Mouse (Mus musculus): ENCODE data around the gene Foxo4.

The Foxo4 gene

DNA sequence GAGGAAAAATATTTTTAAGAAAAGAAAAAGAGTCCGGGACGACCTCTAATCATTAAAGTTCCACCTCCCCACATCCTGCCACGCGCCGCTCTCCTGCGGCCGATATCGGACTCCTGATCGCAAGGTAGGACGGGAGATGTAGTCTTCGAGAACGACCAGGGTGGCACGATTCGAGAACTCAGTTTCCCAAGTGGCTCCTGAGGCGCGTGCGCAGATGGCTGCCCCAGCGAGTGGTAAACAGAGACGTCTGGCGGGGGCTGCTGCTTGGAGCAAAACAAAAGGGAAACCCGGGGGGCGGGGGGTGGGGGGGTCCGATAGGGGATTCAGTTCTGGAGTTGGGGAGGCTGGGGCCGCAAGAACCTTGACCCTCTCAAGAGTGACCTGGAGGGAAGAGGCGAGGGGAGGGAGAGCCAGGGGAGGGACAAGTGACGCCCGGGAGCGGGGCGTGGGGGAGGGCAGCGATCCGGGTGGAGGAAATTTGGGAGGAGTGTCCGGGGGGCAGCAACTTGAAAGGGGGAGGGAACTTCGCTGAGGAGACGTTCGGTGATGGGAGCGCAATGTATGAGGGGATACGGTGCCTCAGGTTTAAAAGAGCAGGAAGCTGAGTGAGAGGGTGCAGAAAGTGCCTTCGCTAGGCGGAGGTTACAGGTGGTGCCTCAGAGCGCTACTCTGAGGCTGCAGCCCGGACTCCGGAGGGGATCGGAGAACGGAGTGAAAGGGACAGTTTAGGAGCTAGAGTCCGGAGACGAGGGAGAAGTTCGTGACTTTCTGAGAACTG is at the start of gene Foxo4:
Foxo4 (plus strand) TSS at position 577 of the 778 bp plus-strand sequence.
- peak; percentile 77 to 79 for DNase-seq (ENCODE audit: low spot score in 2 of 2)

GRCm38 (mm10) chrX:101221834-101222795 is 32.2 kb upstream of the Foxo4 start, which contains the start of gene Snx12:
Gene Snx12, minus strand, starts transcription at chrX:101222563.
- peak; percentile 85 to 86 for DNase-seq (ENCODE audit: low spot score in 2 of 2)

DNA sequence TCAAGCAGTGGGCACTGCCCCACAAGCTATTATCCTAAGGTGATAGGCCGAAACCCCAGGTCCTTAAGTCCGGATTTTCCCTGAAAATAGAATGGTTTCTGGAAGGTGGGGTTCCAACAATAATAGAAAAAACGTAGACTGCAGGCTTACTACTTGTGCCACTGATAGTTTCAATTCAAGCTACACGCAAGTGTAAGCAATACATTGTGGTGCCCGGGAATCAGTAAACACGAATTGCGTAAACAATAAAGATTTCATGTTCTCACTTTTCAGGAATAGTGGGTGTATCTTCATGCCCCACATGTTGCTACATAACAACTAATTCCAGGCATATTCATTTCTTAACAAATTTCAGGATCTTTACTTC is 31.5 kb upstream of the Foxo4 start:
- DNase-seq (ENCODE audit: low spot score in 2 of 2): no peak

DNA sequence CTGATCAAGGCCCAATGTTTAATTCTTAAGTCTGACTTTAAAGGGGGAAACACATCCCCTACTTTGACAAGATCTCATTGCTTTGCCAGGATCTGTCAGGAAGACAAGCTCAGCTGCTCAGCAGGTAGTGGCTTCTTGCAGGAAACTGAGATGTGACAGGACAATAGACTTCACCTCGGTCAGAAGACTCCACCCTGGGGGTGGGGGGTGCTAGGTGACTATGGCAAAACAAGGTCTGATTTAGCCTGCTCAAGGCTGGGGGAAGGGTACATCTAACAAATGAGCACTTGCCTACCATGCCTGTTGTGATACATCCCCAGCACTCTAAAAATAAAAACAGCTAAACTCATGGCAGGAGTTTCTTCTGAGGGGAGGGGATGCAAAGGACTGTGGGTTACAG is 9.3 kb upstream of the Foxo4 start:
- no peak for DNase-seq (ENCODE audit: low spot score in 2 of 2)

DNA sequence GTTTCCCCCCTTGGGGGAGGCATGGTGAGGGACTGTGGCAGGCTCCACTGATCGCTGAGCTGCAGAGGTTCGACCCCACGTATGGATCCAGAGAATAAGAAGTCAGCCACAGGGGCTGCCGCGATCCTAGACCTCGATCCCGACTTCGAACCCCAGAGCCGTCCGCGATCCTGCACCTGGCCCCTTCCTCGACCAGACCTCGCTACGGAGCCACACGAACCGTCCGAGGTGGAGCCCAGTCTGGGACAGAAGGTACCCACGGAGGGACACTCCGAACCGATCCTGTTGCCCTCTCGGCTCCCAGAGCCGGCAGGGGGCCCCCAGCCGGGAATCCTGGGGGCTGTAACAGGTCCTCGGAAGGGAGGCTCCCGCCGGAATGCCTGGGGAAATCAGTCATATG is 412 bp downstream of the Foxo4 start:
- no peak for DNase-seq (ENCODE audit: low spot score in 2 of 2)

DNA sequence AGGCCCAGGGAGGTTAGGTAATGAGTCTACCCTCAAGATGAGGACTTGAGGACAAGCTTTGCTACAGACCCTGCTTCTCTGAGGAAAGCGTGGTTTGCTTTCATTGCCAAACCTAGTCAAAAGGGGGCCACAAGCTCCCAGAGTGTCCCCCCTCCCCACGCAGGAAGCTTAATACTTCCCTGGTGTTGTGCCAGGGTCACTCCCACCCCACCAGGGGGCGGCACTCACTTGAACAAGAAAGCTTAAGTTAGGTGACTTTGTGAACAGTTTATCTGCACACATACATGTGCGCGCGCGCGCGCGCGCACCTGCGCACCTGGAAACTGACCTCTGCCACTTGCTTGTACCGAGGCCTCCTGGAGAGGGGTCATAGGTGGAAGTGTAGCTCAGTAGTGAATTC is 2.3 kb downstream of the Foxo4 start:
- no peak for DNase-seq (ENCODE audit: low spot score in 2 of 2)

DNA sequence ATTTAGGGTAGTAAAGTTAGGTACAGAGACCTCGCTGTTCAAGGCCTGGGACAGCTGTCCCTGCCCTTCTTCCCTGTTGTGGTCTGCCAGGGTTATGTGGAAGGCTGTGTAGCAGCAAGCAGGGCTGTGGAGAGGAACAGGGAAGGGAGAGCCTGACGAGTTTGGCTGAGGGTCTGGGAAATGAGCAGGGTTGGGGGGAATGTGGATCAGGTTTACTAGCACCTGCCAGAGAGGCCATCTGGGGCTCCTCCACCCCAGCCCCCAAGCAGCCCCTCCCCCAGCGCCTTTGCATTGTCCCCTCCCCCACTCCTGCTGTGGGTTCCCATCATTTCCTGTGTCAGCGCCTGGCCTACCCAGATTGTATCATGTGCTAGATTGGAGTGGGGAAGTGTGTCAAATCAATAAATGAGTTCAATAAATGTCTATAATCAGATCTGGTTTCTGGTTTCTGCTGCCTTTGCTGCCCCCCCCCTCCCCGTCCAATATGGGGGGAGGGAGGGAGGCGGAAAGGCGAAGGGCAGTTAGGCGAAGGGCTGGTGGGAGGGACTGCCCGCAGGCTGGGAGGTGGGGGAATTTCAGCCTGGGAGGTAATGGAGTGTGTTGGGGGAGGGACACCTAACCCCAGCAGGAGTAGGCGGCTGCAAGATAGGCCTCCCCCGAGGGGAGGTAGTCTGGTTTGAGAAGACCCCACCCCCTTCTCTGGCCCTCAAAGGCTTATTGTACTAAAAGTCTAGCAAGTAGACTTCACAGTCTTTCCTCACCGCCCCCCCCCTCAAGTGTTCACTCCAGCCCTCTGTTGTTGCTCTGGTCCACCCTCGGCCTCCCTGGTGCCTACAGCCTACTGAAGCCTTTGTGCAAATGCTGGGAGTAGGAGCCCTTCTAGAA is 6.4 kb downstream of the Foxo4 start:
- no peak for DNase-seq (ENCODE audit: low spot score in 2 of 2)

DNA sequence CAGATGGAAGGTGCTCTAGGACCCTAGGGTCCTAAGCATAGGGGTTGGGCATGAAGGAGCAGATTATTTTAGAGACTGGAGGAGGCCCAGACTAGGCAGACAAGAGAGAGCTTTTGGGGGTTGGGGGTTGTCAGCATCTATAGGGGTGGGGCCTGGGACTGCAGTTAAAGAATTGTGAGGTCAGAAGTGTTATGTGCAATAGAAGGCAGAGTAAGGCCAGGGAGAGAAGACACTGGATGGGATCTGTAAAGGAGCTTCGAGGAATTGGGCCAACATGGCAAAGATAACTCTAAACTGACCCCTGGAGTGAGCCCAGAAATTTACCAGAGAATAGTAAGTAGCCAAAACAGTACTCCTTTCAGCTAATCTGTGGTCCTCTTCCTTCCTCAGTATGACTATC is 9.6 kb downstream of the Foxo4 start, which contains the start of gene Gm614:
Gm614 (minus strand) TSS at position 101 of the 400 bp plus-strand sequence.
- no peak for DNase-seq (ENCODE audit: low spot score in 2 of 2)

DNA sequence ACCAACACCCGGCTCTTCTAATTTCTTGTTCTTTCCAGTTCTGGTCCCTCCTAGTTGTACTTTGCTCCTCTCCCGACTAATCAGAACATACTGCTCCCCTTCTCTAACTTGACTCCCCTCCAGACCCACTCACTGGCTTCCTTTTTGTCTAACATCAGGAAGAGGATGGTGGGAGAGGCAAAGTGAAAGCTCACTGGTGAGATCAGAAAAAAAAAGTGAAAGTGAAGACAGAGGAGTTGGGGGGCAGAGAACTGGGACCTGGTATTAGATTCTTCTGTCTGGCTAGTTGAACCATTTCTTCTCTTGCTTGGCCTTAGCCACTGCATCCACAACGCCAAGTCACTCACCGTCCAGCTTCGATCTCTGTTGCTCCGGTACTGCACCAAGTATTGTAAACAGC is 12.3 kb downstream of the Foxo4 start:
- DNase-seq (ENCODE audit: low spot score in 2 of 2): no peak

- no peak for DNase-seq (ENCODE audit: low spot score in 2 of 2)
Observed at GRCm38 (mm10) chrX:101268025-101268754, 13.9 kb downstream of the Foxo4 start, which contains the start of gene Il2rg. Gene Il2rg, minus strand, starts transcription at chrX:101268255.

DNA sequence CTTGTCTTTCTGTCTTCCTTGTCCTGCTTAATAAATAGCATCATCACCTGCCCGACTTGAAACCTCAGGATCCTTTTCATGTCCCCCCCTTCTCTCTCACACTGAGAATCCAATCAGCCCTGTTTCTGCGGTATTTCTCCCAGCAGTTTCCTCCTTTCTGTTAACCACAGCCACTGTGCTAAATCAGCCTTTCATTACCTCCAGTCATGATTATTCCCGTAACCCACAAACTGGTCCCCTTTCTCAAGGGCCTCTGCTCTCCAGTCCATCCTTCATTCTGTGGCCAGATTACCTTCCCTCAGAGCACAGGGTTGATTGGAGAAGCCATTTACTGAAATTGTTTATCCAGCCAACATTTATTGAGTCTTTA is 14.4 kb downstream of the Foxo4 start, which contains the start of gene Gm20489:
Gm20489 (minus strand) TSS at position 269 of the 370 bp plus-strand sequence.
- no peak for DNase-seq (ENCODE audit: low spot score in 2 of 2)

GRCm38 (mm10) chrX:101273410-101273809 is 19.1 kb downstream of the Foxo4 start:
- no peak for DNase-seq (ENCODE audit: low spot score in 2 of 2)

DNA sequence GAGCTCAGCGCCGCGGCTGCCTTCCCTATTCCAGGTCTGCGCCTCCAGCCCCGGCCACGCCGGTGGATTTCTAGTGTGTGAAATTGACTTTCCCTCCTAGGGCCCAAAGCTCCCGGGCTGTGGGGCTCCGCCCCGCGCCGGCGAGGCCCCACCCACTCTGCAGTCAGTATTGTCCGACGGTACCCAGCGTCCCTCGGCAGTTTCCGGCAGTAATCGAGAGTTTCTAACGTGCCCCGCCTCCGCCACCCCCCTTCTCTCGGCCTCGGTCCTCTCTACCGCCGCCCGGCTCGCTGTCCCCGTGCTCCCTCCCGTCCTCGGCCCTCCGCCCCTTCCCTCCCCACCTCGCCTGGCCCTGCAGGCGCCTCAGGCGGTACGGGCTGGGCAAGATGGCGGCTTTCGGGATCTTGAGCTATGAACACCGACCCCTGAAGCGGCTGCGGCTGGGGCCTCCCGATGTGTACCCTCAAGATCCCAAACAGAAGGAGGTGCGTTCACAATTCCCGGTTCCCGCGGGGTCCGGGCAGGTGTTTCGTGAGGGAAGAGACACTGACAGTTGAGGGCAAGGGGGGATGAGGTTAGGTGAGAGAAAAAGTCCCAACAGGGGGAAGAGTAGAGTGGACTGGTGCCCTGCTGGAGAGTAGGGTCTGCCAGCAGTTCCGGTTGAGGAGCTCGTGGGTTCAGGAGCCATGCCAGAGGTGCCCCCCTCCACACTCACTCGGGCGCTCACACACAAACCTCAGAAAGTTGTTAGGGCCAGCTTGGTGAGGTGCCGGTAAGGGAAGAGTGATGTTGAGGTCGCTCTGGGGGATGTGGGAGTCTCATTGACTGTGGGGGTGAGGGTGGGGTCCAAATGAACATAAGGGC is 19.8 kb downstream of the Foxo4 start, which contains the start of gene Med12:
Med12 (plus strand) TSS at position 156 of the 864 bp plus-strand sequence.
- peak; percentile 79 for DNase-seq (ENCODE audit: low spot score in 2 of 2)

DNA sequence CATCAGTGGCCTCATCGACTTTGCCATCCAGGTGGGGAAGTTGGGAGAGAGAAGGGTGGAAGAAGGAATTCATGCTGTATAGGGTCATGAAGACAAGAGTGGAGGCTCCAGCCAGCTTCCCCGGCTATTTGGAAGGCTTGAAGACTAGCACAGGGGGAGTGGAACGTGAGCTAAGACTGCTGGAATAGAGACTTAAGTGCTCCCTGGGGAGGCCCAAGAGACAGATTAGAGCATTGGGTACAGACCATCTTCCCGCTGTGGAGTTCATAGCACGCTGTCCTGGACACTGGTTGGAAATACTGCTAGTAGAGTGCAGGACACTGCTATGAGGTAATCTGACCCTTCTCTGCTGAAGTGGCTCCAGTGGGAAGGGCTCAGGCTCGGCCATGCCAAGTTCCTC is 28.5 kb downstream of the Foxo4 start:
- DNase-seq (ENCODE audit: low spot score in 2 of 2): no peak

DNA sequence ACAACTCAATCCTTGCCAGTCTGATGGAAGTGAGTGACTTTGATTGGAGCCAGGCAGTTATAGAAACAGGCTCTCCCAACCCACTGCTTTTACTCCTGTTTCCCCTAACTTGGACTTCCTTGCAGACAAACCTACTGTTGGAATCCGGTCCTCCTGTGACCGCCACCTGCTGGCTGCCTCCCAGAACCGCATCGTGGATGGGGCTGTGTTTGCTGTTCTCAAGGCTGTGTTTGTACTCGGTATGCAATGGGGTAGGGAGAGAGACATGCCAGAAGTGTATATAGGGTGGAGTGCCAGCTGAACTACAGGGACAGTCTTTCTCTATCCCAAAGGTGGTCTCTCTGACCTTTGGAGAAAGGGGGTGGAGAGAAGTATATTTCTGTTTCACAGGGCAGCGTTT is 31.2 kb downstream of the Foxo4 start:
- peak; percentile 32 to 46 for DNase-seq (ENCODE audit: low spot score in 2 of 2)

GRCm38 (mm10) chrX:101285953-101286670 is 31.8 kb downstream of the Foxo4 start:
- DNase-seq (ENCODE audit: low spot score in 2 of 2): no peak

GRCm38 (mm10) chrX:101287543-101287942 is 33.2 kb downstream of the Foxo4 start:
- no peak for DNase-seq (ENCODE audit: low spot score in 2 of 2)

- DNase-seq (ENCODE audit: low spot score in 2 of 2): no peak
Observed at GRCm38 (mm10) chrX:101288432-101288831, 34.1 kb downstream of the Foxo4 start.

DNA sequence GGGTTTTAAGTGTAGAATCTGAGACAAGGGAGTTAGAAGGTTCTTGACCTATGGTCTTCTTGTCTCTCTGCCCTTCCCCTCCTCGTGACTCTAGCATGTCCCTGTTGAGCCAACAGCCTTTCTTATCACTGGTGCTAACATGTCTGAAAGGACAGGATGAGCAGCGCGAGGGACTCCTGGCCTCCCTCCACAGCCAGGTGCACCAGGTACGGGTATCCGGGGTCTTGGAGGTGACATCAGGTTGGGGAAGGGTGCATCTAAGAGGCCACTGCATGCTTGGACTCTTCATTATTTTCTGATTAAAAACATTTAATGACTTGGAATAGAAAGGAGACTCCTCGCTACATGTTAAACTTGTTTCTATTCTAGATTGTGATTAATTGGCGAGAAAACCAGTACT is 34.7 kb downstream of the Foxo4 start:
- no peak for DNase-seq (ENCODE audit: low spot score in 2 of 2)
